Mouse (Mus musculus): Measurements from ENCODE around the gene Defb23. TPM values are rescaled to one million over a fixed set of nuclear protein-coding genes. Genes with fewer than 3 reads are reported as not detected.

The Defb23 gene
- polyA plus RNA-seq, 1 experiment = not detected

DNA sequence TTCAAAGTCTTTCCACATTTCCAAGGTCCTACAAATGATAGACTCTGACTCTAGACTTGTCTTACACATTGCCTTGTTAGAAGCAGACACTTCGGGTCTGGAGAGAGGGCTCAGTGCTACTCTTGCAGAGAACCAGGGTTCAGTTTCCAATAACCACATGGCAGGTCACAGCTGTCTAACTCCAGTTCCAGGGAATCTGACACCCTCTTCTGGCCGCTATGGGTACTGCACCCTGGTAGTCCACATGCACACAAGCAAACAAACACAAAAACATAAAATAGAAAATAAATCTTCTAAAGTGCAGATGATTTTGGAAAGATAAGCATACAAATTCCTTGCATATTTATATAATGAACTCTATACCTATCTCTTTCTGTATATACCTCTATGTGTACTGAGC is 22.6 kb upstream of the Defb23 start:
- Histone ChIP-seq H3K4me1 (ENCODE audit: control insufficient read depth, insufficient read depth, low read length) (no peaks in the 10 kb centered on the region), H3K4me3 (replicated peaks; ENCODE audit: insufficient read depth, low read depth, low read length) (no peak overlapping the region), H3K27ac (ENCODE audit: insufficient read depth, low read length) (no peak overlapping the region), H3K27me3 (ENCODE audit: control insufficient read depth, insufficient read depth, low read length) (no peaks in the 10 kb centered on the region; the same call in 1 of the 2 replicates)
- no peak for DNase-seq
- 69% methylated on average over 2 of the region's 2 CpGs for WGBS
- no peak for TF ChIP-seq CTCF (IDR thresholded peaks at IDR 0.05; ENCODE audit: borderline replicate concordance, insufficient read depth, low read depth, low read length)
- TF ChIP-seq POLR2A (IDR thresholded peaks at IDR 0.05; ENCODE audit: borderline replicate concordance, insufficient read depth, low read length) = no peak

GRCm38 (mm10) chr2:152481726-152482125 is 17.3 kb upstream of the Defb23 start:
- TF ChIP-seq POLR2A (IDR thresholded peaks at IDR 0.05; ENCODE audit: borderline replicate concordance, insufficient read depth, low read length) (no peak), CTCF (IDR thresholded peaks at IDR 0.05; ENCODE audit: borderline replicate concordance, insufficient read depth, low read depth, low read length) (no peak)
- Histone ChIP-seq H3K27me3 (ENCODE audit: control insufficient read depth, insufficient read depth, low read length) (no peaks in the 10 kb centered on the region), H3K4me1 (ENCODE audit: control insufficient read depth, insufficient read depth, low read length) (no peaks in the 10 kb centered on the region), H3K4me3 (replicated peaks; ENCODE audit: insufficient read depth, low read depth, low read length) (no peak overlapping the region), H3K27ac (ENCODE audit: insufficient read depth, low read length) (no peak overlapping the region)
- WGBS = 93% methylated on average over 7 of the region's 7 CpGs
- no peak for DNase-seq

GRCm38 (mm10) chr2:152480881-152481280 is 16.5 kb upstream of the Defb23 start:
- no peak for DNase-seq
- no peak overlapping the region for H3K4me3 ChIP-seq (replicated peaks; ENCODE audit: insufficient read depth, low read depth, low read length)
- no peaks in the 10 kb centered on the region for H3K27me3 ChIP-seq (ENCODE audit: control insufficient read depth, insufficient read depth, low read length)
- H3K27ac ChIP-seq (ENCODE audit: insufficient read depth, low read length) = no peak overlapping the region
- H3K4me1 ChIP-seq (ENCODE audit: control insufficient read depth, insufficient read depth, low read length) = no peaks in the 10 kb centered on the region
- TF ChIP-seq CTCF (IDR thresholded peaks at IDR 0.05; ENCODE audit: borderline replicate concordance, insufficient read depth, low read depth, low read length) = no peak
- TF ChIP-seq POLR2A (IDR thresholded peaks at IDR 0.05; ENCODE audit: borderline replicate concordance, insufficient read depth, low read length) = no peak
- WGBS = 86% methylated on average over 3 of the region's 3 CpGs

GRCm38 (mm10) chr2:152476763-152477162 is 12.3 kb upstream of the Defb23 start, which contains the start of gene Defb20:
TSS of gene Defb20 (plus strand) at chr2:152477063.
- WGBS = 54% methylated on average over 2 of the region's 2 CpGs
- no peaks in the 10 kb centered on the region for H3K27me3 ChIP-seq (ENCODE audit: control insufficient read depth, insufficient read depth, low read length)
- TF ChIP-seq CTCF (IDR thresholded peaks at IDR 0.05; ENCODE audit: borderline replicate concordance, insufficient read depth, low read depth, low read length) = no peak
- TF ChIP-seq POLR2A (IDR thresholded peaks at IDR 0.05; ENCODE audit: borderline replicate concordance, insufficient read depth, low read length) = no peak
- H3K4me1 ChIP-seq (ENCODE audit: control insufficient read depth, insufficient read depth, low read length) = no peaks in the 10 kb centered on the region
- no peak within 1 kb of the TSS for H3K27ac ChIP-seq (ENCODE audit: insufficient read depth, low read length)
- H3K4me3 ChIP-seq (replicated peaks; ENCODE audit: insufficient read depth, low read depth, low read length) = no peak within 1 kb of the TSS
- no peak for DNase-seq

DNA sequence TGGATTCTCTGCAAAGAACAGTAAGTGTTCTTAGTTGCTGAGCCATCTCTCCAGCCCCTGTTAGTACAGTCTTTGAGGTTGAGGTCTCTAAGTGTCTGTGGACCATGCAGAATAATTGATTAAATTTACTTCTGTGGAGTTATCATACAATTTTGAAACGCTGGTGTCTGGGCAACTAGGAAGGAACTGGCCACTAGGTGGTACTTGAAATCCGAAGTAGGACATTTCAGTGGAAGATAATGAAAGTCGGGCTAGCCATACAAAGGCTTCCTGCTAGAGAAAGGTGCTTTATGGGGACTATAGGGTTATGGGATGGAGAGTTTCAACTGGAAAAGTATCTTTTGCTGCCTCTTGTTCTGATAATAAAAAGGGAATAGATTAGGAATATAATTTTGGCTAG is 8.0 kb upstream of the Defb23 start:
- no peaks in the 10 kb centered on the region for H3K27me3 ChIP-seq (ENCODE audit: control insufficient read depth, insufficient read depth, low read length)
- H3K27ac ChIP-seq (ENCODE audit: insufficient read depth, low read length) = no peak overlapping the region
- WGBS = 41% methylated on average over 3 of the region's 3 CpGs
- no peaks in the 10 kb centered on the region for H3K4me1 ChIP-seq (ENCODE audit: control insufficient read depth, insufficient read depth, low read length)
- H3K4me3 ChIP-seq (replicated peaks; ENCODE audit: insufficient read depth, low read depth, low read length) = no peak overlapping the region
- no peak for DNase-seq
- TF ChIP-seq CTCF (IDR thresholded peaks at IDR 0.05; ENCODE audit: borderline replicate concordance, insufficient read depth, low read depth, low read length) (no peak), POLR2A (IDR thresholded peaks at IDR 0.05; ENCODE audit: borderline replicate concordance, insufficient read depth, low read length) (no peak)

GRCm38 (mm10) chr2:152470973-152471372 is 6.6 kb upstream of the Defb23 start:
- Histone ChIP-seq H3K4me1 (ENCODE audit: control insufficient read depth, insufficient read depth, low read length) (no peaks in the 10 kb centered on the region), H3K27me3 (ENCODE audit: control insufficient read depth, insufficient read depth, low read length) (no peaks in the 10 kb centered on the region), H3K4me3 (replicated peaks; ENCODE audit: insufficient read depth, low read depth, low read length) (no peak overlapping the region), H3K27ac (ENCODE audit: insufficient read depth, low read length) (no peak overlapping the region)
- 28% methylated on average over 7 of the region's 7 CpGs for WGBS
- peak in 1 of 2 experiments; percentile 12 for DNase-seq
- no peak for TF ChIP-seq POLR2A (IDR thresholded peaks at IDR 0.05; ENCODE audit: borderline replicate concordance, insufficient read depth, low read length)
- no peak for TF ChIP-seq CTCF (IDR thresholded peaks at IDR 0.05; ENCODE audit: borderline replicate concordance, insufficient read depth, low read depth, low read length)

DNA sequence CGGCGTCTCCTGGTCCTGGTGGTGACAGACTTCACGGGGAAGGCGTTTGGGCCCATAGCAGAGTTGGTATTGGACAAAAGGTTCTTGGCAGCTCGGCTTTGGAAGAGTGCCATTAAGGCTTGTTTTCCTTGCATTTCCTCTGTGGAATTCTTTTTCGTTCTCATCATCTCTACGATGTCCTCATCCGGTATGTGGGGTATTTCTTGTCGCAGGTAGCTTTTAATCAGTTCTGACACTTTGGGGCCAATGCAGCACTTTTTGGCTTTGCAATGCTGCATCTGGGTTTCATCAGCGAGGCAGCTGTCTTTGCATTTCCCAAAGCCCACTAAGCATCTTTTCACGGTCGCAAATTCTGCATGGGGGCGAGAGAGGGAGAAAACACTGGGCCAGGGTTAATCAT is 5.2 kb downstream of the Defb23 start:
- Histone ChIP-seq H3K27ac (ENCODE audit: insufficient read depth, low read length) (no peak overlapping the region), H3K27me3 (ENCODE audit: control insufficient read depth, insufficient read depth, low read length) (no peaks in the 10 kb centered on the region), H3K4me1 (ENCODE audit: control insufficient read depth, insufficient read depth, low read length) (no peaks in the 10 kb centered on the region), H3K4me3 (replicated peaks; ENCODE audit: insufficient read depth, low read depth, low read length) (no peak overlapping the region)
- DNase-seq = no peak
- whole genome bisulfite sequencing = 50% methylated on average over 13 of the region's 13 CpGs
- TF ChIP-seq CTCF (IDR thresholded peaks at IDR 0.05; ENCODE audit: borderline replicate concordance, insufficient read depth, low read depth, low read length) (no peak), POLR2A (IDR thresholded peaks at IDR 0.05; ENCODE audit: borderline replicate concordance, insufficient read depth, low read length) (no peak)

- Histone ChIP-seq H3K27ac (ENCODE audit: insufficient read depth, low read length) (no peak overlapping the region), H3K27me3 (ENCODE audit: control insufficient read depth, insufficient read depth, low read length) (no peaks in the 10 kb centered on the region), H3K4me1 (ENCODE audit: control insufficient read depth, insufficient read depth, low read length) (no peaks in the 10 kb centered on the region; the same call in 1 of the 2 replicates), H3K4me3 (replicated peaks; ENCODE audit: insufficient read depth, low read depth, low read length) (no peak overlapping the region)
- peak in 1 of 2 experiments; percentile 60 for DNase-seq
- WGBS = 44% methylated on average over 4 of the region's 4 CpGs
- no peak for TF ChIP-seq CTCF (IDR thresholded peaks at IDR 0.05; ENCODE audit: borderline replicate concordance, insufficient read depth, low read depth, low read length)
- no peak for TF ChIP-seq POLR2A (IDR thresholded peaks at IDR 0.05; ENCODE audit: borderline replicate concordance, insufficient read depth, low read length)
These were observed 12.2 kb downstream of the Defb23 start for GRCm38 (mm10) chr2:152452101-152452781.

Measured in cerebellum, adult 2 months (tissue).